Comparison of ENCODE assay signal across 8 mouse cellular contexts in genomic region chr11:100850038-100850777, GRCm38 (mm10). TPM values are rescaled to one million over a fixed set of nuclear protein-coding genes. Genes with fewer than 3 reads are reported as not detected.
A peak's percentile ranks its signal among the peaks of the same experiment; 100 is the strongest.
DNase-seq lines count a peak whose midpoint lies in the region; ATAC-seq lines count a peak whose summit lies in the region.

Stat5b (minus strand) TSS chr11:100850724.

- H3K4me2 ChIP-seq in hindbrain, embryonic 11.5 days (replicated peaks; ENCODE audit: low read depth, low read length): peak within 1 kb of the TSS; percentile 92

- H3K36me3 ChIP-seq in hindbrain, embryonic 11.5 days (ENCODE audit: control insufficient read depth, insufficient read depth, low read length): no peaks in the 10 kb centered on the region

- H3K27me3 ChIP-seq in hindbrain, embryonic 11.5 days (ENCODE audit: control insufficient read depth, insufficient read depth, low read length): no peaks in the 10 kb centered on the region; the same call in 1 of the 2 replicates

- WGBS in hindbrain, embryonic 11.5 days: under 1% methylated on average over 43 of the region's 104 CpGs

- H3K9me3 ChIP-seq in hindbrain, embryonic 11.5 days (ENCODE audit: control insufficient read depth, low read length): no peaks in the 10 kb centered on the region

- peak within 1 kb of the TSS; percentile 95 for H3K9ac ChIP-seq in hindbrain, embryonic 11.5 days (ENCODE audit: low read depth, low read length)

- peak within 1 kb of the TSS; percentile 77 for H3K27ac ChIP-seq in hindbrain, embryonic 11.5 days (ENCODE audit: low read depth, low read length)

- DNase-seq in R1 (ENCODE audit: low read depth, low spot score): peak; percentile 56
- peak; percentile 77 to 79 for DNase-seq in cerebellum, postnatal 10 days
- DNase-seq in frontal cortex, postnatal 10 days (ENCODE audit: low spot score in 2 of 2): peak; percentile 35 to 70
- peak; percentile 83 for DNase-seq in hindbrain, embryonic 11.5 days (ENCODE audit: low spot score)
- DNase-seq in layer of hippocampus, postnatal 25 days (ENCODE audit: extremely low spot score in 1 of 2, low spot score in 1 of 2): peak in 1 of 2 experiments; percentile 33
- DNase-seq in lung, postnatal 14 days: peak; percentile 80
- DNase-seq in ovary, postnatal 36 days (ENCODE audit: low spot score): peak; percentile 83
- peak; percentile 74 for DNase-seq in urinary bladder, postnatal 14 days (ENCODE audit: low spot score)

- H3K4me1 ChIP-seq in hindbrain, embryonic 11.5 days (replicated peaks; ENCODE audit: control insufficient read depth, insufficient read depth, low read length): peaks cover 5% of the 10 kb centered on the region; the same call in 1 of the 2 replicates

- peak within 1 kb of the TSS; percentile 96 for H3K4me3 ChIP-seq in hindbrain, embryonic 11.5 days (ENCODE audit: low read depth, low read length)

- peak; percentile 82 for ATAC-seq in hindbrain, embryonic 11.5 days (ENCODE audit: low FRiP score)

RNA-seq across cellular contexts. Expression of gene Stat5b, which starts in this region (rescaled TPM):
- polyA plus RNA-seq in hindbrain, embryonic 11.5 days (2014; fragmentation: Nextera tagmentation; extraction: Ambion mirVana): 13.4 and 14.8 TPM in 2 replicates
- 10 to 100 TPM; 11.5 to 11.7 TPM for total RNA-seq in layer of hippocampus, postnatal 25 days (2021)
